In the genomic region with DNA sequence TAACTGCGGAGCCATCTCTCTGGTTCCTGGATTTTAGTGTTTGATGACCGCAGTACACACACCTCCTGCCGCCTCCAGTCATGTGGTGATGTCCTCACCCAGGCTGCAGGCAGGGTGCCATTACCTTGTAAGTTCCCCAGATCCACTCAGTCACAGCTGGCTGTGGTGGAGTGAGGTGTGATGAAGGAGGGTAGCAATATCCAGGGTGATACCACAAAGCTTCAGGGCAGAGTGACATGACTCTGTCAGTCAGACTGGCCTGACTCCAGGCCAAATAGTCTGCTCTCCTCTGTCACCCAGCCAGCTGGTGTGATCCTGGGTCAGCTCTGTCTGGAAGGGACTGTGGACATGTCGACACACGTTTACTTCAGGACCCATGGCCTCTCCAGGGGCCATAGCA, we compare ENCODE assay signal across 11 mouse cellular contexts.
DNase-seq lines count a peak whose midpoint lies in the region.
"Had no signal": no experiment of that assay in that cellular context is flagged by ENCODE, and none has a peak within 500 bp of the region (broad histone marks: within the 10 kb centered on the region; RNA-seq: fewer than 3 reads in every experiment).

No protein-coding gene starts in this region.

- no peak overlapping the region for H3K4me3 ChIP-seq in brown adipose tissue, adult 24 weeks (ENCODE audit: insufficient read depth, low read depth, low read length)
- H3K4me3 ChIP-seq: intestine, embryonic 15.5 days; megakaryocyte, embryonic 14.5 days had no signal

- peaks cover 13% of the 10 kb centered on the region for H3K4me1 ChIP-seq in brown adipose tissue, adult 24 weeks (ENCODE audit: control insufficient read depth, insufficient read depth, insufficient read length, low read length)

- H3K27ac ChIP-seq in brown adipose tissue, adult 24 weeks (replicated peaks; ENCODE audit: low read depth, low read length): peak overlapping the region; percentile 65
- H3K27ac ChIP-seq: intestine, embryonic 15.5 days; stomach, postnatal 0 days had no signal

- peak; percentile 42 for DNase-seq in kidney, adult 18-20 months
- DNase-seq in kidney, postnatal 4 days: no peak
- DNase-seq in adipocyte (ENCODE audit: low spot score): peak; percentile 53
- DNase-seq in kidney, postnatal 36 days: peak; percentile 23 to 66
- DNase-seq in right cerebral cortex, postnatal 36 days (ENCODE audit: low spot score in 2 of 2): no peak
- no peak for DNase-seq in spleen, postnatal 14 days (ENCODE audit: low spot score in 2 of 2)
- DNase-seq: cerebellum, adult 9-11 months had no signal

Comparison
In these comparisons a context has a peak if more than half of its experiments do, and no peak if none do; other contexts are left out.
1. DNase-seq: peak in kidney, adult 18-20 months (single experiment), adipocyte (single experiment) and kidney, postnatal 36 days (2 of 2); none in kidney, postnatal 4 days (0 of 2), right cerebral cortex, postnatal 36 days (0 of 2) and spleen, postnatal 14 days (0 of 2).